Mouse (Mus musculus) E14TG2a.4 (cell line): ENCODE data around the gene Calcrl.

ENCODE experiments used
- CTCF ChIP-seq: conservative IDR thresholded peaks from 2 replicates; pipeline ENCODE4 v1.5.1; 2014; ENCODE audit warnings: low read length
- NANOG ChIP-seq: IDR thresholded peaks from 2 replicates; pipeline ENCODE4 v1.6.1; 2014; ENCODE audit warnings: borderline replicate concordance, low read length, mixed read lengths

- TF ChIP-seq CTCF (no peak), NANOG (no peak)
Observed at GRCm38 (mm10) chr2:84288940-84289557, 136.2 kb downstream of the Calcrl start.
